Mouse (Mus musculus) myocyte (in vitro differentiated cells): ENCODE data around the gene Mlx.

Experiments
- E2F4 ChIP-seq: IDR thresholded peaks from one replicate; pipeline ENCODE4 v1.6.1; 2011; ENCODE audit warnings: mild to moderate bottlenecking, control low read depth, moderate library complexity; ENCODE audit not compliant: insufficient read depth
- MAX ChIP-seq: IDR thresholded peaks from one replicate; pipeline ENCODE4 v1.6.1; 2011; ENCODE audit warnings: low read depth, mild to moderate bottlenecking, control low read depth
- MYOG ChIP-seq, 3 experiments: IDR thresholded peaks; one replicate each; pipeline ENCODE4 v1.6.1; 2011; ENCODE audit warnings: control low read depth in 2 of 3, low read depth in 2 of 3, mild to moderate bottlenecking in 2 of 3; ENCODE audit not compliant: insufficient read length in 2 of 3, control insufficient read depth in 1 of 3, insufficient read depth in 1 of 3
- POLR2A ChIP-seq: IDR thresholded peaks from one replicate; pipeline ENCODE4 v1.6.1; 2011; ENCODE audit warnings: low read depth, mild to moderate bottlenecking, control low read depth, moderate library complexity; ENCODE audit not compliant: insufficient read length
- POLR2AphosphoS2 ChIP-seq: IDR thresholded peaks from one replicate; pipeline ENCODE4 v1.6.1; 2011; ENCODE audit warnings: low read depth, control low read depth; ENCODE audit not compliant: insufficient read length
- TCF12 ChIP-seq: IDR thresholded peaks from one replicate; pipeline ENCODE4 v1.6.1; 2011; ENCODE audit warnings: mild to moderate bottlenecking, control low read depth; ENCODE audit not compliant: poor library complexity, insufficient read depth, severe bottlenecking
- TCF3 ChIP-seq: IDR thresholded peaks from one replicate; pipeline ENCODE4 v1.6.1; 2011; ENCODE audit warnings: low read depth, control low read depth; ENCODE audit not compliant: insufficient read length
- USF1 ChIP-seq: IDR thresholded peaks from one replicate; pipeline ENCODE4 v1.6.1; 2011; ENCODE audit warnings: low read depth, mild to moderate bottlenecking, control low read depth, moderate library complexity

DNA sequence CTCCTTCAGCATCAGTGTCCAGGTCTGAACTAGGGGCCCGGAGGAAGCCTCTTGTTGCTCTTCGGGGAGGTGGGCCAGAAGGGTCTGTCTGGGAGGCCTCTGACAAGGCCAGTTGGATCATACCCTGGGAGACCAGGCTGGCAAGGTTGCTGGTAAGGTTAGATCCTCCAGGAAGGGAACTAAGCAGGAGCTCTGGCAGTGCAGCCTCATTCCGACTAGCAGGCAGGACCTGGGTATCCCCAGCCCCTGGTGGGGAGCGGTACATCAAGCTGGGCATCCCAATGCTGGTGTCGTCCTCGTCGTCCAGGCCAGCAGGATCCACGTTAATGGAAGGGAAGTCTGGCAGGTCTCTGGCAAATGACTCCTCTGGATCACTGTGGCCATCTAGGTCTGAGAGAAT lies 11.2 kb downstream of the Mlx start:
- no peak for TF ChIP-seq POLR2A
- no peak for TF ChIP-seq TCF12
- no peak for TF ChIP-seq MAX
- TF ChIP-seq USF1: no peak
- TF ChIP-seq E2F4: no peak
- no peak for TF ChIP-seq TCF3
- TF ChIP-seq POLR2AphosphoS2: no peak
- no peak for TF ChIP-seq MYOG (IDR thresholded peaks at IDR 0.05; ENCODE audit: control insufficient read depth in 1 of 3, insufficient read depth in 1 of 3, insufficient read length in 2 of 3, low read depth in 2 of 3)
